Mouse (Mus musculus) left cerebral cortex, adult 2 months (tissue): Measurements from ENCODE around the gene Rfx7. TPM values are rescaled to one million over a fixed set of nuclear protein-coding genes. Genes with fewer than 3 reads are reported as not detected.

Experiments used
- DNase-seq, 2 experiments: peaks; one replicate each; pipeline ENCODE4 v3.0.0; 2021 to 2022; ENCODE audit warnings: low spot score in 2 of 2, mixed read lengths in 1 of 2; ENCODE audit errors: extremely low spot score in 1 of 2
- H3K27ac ChIP-seq: fragments of 200-600 bp; 2 replicates; pipeline ENCODE4 v1.8.1; 2022
- H3K4me3 ChIP-seq: fragments of 200-600 bp; 2 replicates; pipeline ENCODE4 v1.8.1; 2022
- CTCF ChIP-seq: fragments of 200-600 bp; IDR thresholded peaks from 2 replicates; pipeline ENCODE4 v1.8.1; 2022; ENCODE audit warnings: antibody characterized with exemption, mild to moderate bottlenecking, moderate library complexity
- intact Hi-C: fragments of 180-260 bp; cut with DNase I; formaldehyde crosslinking; loops from one replicate; pipeline ENCODE4 v1.15.1; 2025
- total RNA-seq, 2 experiments: library from RNA; stranded (reverse); gene quantifications; 2 replicates each; pipeline ENCODE4 v1.2.3; 2021

Gene Rfx7
- total RNA-seq, 2 experiments from 2014 or later = 29.3 to 32.5 TPM

DNA sequence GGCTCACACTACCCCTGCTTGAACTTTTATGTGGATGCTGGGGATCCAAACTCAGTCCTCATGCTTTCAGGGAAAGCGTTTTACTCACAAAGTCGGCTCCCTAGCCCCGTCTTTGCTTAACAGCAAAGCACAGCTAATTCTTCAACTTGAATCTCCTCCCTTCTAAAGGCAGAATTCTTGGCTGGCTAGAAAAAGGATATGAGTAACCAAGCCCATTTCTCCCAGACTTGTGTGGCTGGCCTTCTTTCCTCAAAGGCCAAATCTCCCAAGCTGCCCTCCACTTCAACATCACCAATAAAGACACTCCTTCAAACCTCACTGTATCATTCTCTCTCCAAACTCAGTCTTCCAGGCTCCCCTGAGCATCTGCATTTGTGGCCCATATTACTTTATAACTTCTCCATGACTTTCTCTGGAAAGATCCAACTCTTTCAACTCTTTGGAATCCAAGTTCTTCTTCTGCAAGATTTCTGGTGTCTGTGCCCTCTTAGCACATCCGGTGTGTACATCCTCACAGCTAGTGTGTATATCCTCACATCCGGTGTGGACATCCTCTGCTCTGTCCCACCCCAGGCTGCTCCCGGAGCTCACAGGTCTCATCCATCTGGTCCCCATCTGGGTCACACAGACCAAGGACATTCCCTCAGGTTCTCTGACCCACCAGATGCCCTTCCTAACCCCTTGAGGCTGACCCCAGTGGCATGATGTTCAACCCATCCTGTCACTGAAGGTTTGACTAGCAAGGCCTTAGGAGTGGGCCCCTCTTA lies 111.8 kb downstream of the Rfx7 start:
- Histone ChIP-seq H3K27ac (no peak overlapping the region), H3K4me3 (no peak overlapping the region)
- no peak for TF ChIP-seq CTCF
- intact Hi-C loops = no loop called here
- DNase-seq = no peak

GRCm38 (mm10) chr9:72644418-72645110 lies 112.5 kb downstream of the Rfx7 start:
- intact Hi-C loops = no loop called here
- TF ChIP-seq CTCF = no peak
- no peak for DNase-seq
- no peak overlapping the region for H3K27ac ChIP-seq
- no peak overlapping the region for H3K4me3 ChIP-seq

- no peak for TF ChIP-seq CTCF
- no peak for DNase-seq
- no peak overlapping the region for H3K4me3 ChIP-seq
- intact Hi-C loops = no loop called here
- H3K27ac ChIP-seq = no peak overlapping the region
Measured at GRCm38 (mm10) chr9:72649781-72650180, 117.7 kb downstream of the Rfx7 start.

GRCm38 (mm10) chr9:72652961-72653360 lies 120.9 kb downstream of the Rfx7 start:
- intact Hi-C loops = no loop called here
- H3K27ac ChIP-seq = no peak overlapping the region
- no peak overlapping the region for H3K4me3 ChIP-seq
- DNase-seq = no peak
- no peak for TF ChIP-seq CTCF

- no peak for DNase-seq
- no peak overlapping the region for H3K27ac ChIP-seq
- intact Hi-C loops = no loop called here
- TF ChIP-seq CTCF = no peak
- H3K4me3 ChIP-seq = no peak overlapping the region
Measured at GRCm38 (mm10) chr9:72653533-72653932, 121.5 kb downstream of the Rfx7 start.

DNA sequence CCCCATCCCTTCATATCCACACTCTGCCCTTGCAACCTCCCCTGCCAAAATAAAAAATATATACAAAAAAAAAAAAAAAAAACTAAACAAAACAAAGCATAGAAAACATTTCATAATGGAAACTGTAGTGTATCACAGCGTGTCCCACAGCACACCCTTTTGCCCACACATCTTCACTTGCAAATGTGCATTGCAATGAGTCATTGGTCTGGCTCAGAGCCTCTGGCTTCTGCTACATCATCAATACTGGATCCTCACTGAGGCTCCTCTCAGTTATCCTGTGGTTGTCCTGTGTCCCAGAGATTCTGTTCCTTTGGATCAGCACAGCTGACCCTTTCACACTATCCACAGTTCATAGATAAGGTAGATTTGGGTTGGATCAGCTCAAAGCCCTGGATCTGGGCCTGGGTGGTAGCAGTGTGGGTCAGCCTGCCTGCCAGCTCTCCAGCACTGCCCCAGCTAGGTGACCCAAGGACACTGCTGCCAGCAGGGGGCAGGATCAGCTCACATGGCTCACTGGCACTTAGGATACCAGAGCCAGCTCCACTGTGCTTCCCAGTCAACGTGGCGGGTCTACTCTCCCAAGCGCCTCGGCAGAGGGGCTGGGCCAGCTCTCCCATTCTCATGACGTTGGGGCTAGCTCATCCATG lies 122.7 kb downstream of the Rfx7 start:
- intact Hi-C loops = loop anchor here (1.0 kb wide), 1 partner anchor 18 kb away; no protein-coding TSS in a partner anchor
- Histone ChIP-seq H3K27ac (no peak overlapping the region), H3K4me3 (no peak overlapping the region)
- DNase-seq = peak; percentile 53 to 65
- peak; percentile 58 for TF ChIP-seq CTCF

DNA sequence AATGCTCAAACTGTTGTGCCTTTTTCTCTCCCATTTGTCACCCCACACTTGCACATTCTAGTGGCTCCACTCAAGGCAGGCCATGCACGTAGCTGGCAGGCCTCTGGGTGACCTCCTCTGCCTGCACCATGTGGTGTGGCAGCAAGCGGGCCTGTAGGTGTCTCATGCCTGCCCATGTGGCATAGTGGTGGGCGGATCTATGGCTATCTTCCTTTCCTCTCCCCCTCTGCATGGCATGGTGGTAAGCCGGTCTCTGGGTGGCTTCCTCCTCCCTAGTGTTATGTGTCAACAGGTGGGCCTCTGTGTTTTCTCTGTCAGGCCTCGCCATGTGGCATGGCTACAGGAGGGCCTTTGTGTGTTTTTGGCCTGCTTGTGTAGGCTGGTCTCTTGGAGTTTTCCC lies 123.6 kb downstream of the Rfx7 start:
- DNase-seq = no peak
- no peak for TF ChIP-seq CTCF
- intact Hi-C loops = loop anchor here (1.0 kb wide), 1 partner anchor 17 kb away; no protein-coding TSS in a partner anchor
- Histone ChIP-seq H3K27ac (no peak overlapping the region), H3K4me3 (no peak overlapping the region)

DNA sequence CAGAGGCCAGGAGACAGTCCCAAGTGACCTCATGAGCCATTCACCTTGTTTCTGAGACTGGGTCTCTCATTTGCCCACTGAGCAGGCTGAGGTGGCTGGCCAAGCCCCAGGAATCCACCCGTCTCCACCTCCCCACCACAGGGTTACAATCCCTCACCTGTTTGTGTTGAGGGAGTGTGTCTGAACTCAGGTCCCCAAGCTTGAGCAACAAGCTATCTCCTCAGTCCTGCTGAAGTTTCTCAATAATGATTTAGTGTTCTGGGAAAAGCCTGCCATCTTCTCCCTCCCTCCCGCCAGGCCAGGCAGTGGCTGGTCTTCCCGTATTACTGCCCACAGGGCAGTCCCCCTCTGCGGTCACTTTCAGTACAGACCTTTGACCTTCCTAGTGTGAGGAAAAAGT lies 124.5 kb downstream of the Rfx7 start:
- TF ChIP-seq CTCF = no peak
- no peak overlapping the region for H3K27ac ChIP-seq
- DNase-seq = no peak
- intact Hi-C loops = no loop called here
- no peak overlapping the region for H3K4me3 ChIP-seq

- no peak for DNase-seq
- no peak for TF ChIP-seq CTCF
- Histone ChIP-seq H3K27ac (no peak overlapping the region), H3K4me3 (no peak overlapping the region)
- intact Hi-C loops = no loop called here
Measured at GRCm38 (mm10) chr9:72656940-72657339, 124.9 kb downstream of the Rfx7 start.

DNA sequence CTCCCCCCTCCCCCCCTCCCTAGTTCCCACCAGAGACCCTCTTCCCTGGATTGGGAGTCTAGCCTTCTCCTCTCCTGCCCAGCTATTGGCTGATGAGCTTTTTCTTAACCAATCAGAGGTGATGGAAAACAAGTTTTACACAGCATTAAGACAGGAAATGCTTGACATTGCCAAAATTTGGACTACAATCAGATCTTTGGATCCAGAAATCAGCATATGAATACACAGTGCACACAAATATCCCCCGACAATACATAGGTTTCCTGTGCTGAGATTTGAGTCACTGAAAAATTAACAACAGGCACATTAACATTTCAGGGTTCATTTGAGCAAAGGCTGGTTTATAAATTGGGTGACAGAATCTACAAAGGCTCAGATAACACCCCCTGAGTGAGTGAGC lies 125.7 kb downstream of the Rfx7 start:
- no peak for DNase-seq
- Histone ChIP-seq H3K4me3 (no peak overlapping the region), H3K27ac (no peak overlapping the region)
- no peak for TF ChIP-seq CTCF
- intact Hi-C loops = no loop called here

- H3K27ac ChIP-seq = no peak overlapping the region
- intact Hi-C loops = loop anchor here (5.0 kb wide), 1 partner anchor 128 kb away; the partner anchor contains the start of gene Rfx7
- DNase-seq = no peak
- TF ChIP-seq CTCF = no peak
- no peak overlapping the region for H3K4me3 ChIP-seq
Measured at GRCm38 (mm10) chr9:72660139-72660538, 128.1 kb downstream of the Rfx7 start.

DNA sequence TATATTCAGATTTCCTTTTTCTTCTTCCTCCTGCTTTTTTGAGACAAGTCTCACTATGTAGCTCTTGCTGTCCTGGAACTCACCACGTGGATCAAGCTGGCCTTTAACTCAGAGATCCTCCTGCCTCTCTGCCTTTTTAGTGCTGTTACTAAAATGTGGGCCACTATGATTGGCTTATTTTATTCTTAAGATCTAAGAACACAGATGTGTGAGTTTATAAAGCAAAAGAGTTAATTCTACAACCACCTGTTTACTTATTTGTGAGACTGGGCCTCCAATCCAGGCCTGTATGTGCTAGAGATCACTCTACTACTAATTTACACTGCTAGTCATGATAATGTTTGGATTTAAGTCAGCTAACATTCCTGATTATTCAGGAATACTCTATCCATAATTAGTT lies 128.9 kb downstream of the Rfx7 start:
- no peak overlapping the region; the same call in 1 of the 2 replicates for H3K27ac ChIP-seq
- intact Hi-C loops = loop anchor here (5.0 kb wide), 1 partner anchor 129 kb away; the partner anchor contains the start of gene Rfx7
- no peak for TF ChIP-seq CTCF
- no peak for DNase-seq
- no peak overlapping the region for H3K4me3 ChIP-seq
